In genomic region chr16:11202571-11203554, GRCm38 (mm10) we compare ENCODE assay signal across 8 mouse cellular contexts. TPM values are rescaled to one million over a fixed set of nuclear protein-coding genes. Genes with fewer than 3 reads are reported as not detected.
A peak's percentile ranks its signal among the peaks of the same experiment; 100 is the strongest.
DNase-seq lines count a peak whose midpoint lies in the region; ATAC-seq and TF ChIP-seq lines count a peak whose summit lies in the region.

Rsl1d1 (minus strand) TSS chr16:11203331.

- 0 out of 2 replicates have a peak, but pooled peaks have one; percentile 37 for TF ChIP-seq EP300 in liver, embryonic 14.5 days (IDR thresholded peaks at IDR 0.05; ENCODE audit: low read depth)
- no peak for TF ChIP-seq EP300 in stomach, postnatal 0 days (optimal IDR thresholded peaks at IDR 0.05)

- no peaks in the 10 kb centered on the region for H3K9me3 ChIP-seq in heart, embryonic 15.5 days (replicated peaks)
- no peaks in the 10 kb centered on the region for H3K9me3 ChIP-seq in liver, embryonic 14.5 days (ENCODE audit: control insufficient read depth, low read length)
- no peaks in the 10 kb centered on the region for H3K9me3 ChIP-seq in neural tube, embryonic 11.5 days (ENCODE audit: control insufficient read depth, low read length)
- H3K9me3 ChIP-seq in stomach, postnatal 0 days (ENCODE audit: control insufficient read depth, low read length), result no peaks in the 10 kb centered on the region

- H3K4me2 ChIP-seq in heart, embryonic 15.5 days, result peak within 1 kb of the TSS; percentile 93
- peak within 1 kb of the TSS; percentile 96 for H3K4me2 ChIP-seq in liver, embryonic 14.5 days (ENCODE audit: low read depth)
- H3K4me2 ChIP-seq in neural tube, embryonic 11.5 days (ENCODE audit: low read depth), result peak within 1 kb of the TSS; percentile 73
- H3K4me2 ChIP-seq in stomach, postnatal 0 days (replicated peaks; ENCODE audit: low read depth), result peak within 1 kb of the TSS; percentile 88

- DNase-seq in c-Kit-negative CD71-positive TER-119-positive erythroid progenitor cells, embryonic 14.5 days (ENCODE audit: low read depth, low spot score), result peak; percentile 90
- DNase-seq in fibroblast of lung, adult 2 months (ENCODE audit: low read depth), result peak; percentile 84
- DNase-seq in kidney, postnatal 25 days, result peak; percentile 95 to 96
- DNase-seq in liver, embryonic 14.5 days (ENCODE audit: low read depth in 3 of 3, low spot score in 3 of 3), result peak; percentile 92 to 94 (median 93)
- peak; percentile 95 for DNase-seq in neural tube, embryonic 11.5 days (ENCODE audit: low spot score)
- DNase-seq in stomach, postnatal 0 days (ENCODE audit: low spot score), result peak; percentile 95

- peak within 1 kb of the TSS; percentile 86 for H3K9ac ChIP-seq in heart, embryonic 15.5 days
- H3K9ac ChIP-seq in liver, embryonic 14.5 days (replicated peaks), result peak within 1 kb of the TSS; percentile 93
- peak within 1 kb of the TSS; percentile 94 for H3K9ac ChIP-seq in neural tube, embryonic 11.5 days (ENCODE audit: low read length)
- H3K9ac ChIP-seq in stomach, postnatal 0 days (ENCODE audit: low read length), result peak within 1 kb of the TSS; percentile 79

- peaks cover 24% of the 10 kb centered on the region for H3K4me1 ChIP-seq in heart, embryonic 15.5 days (replicated peaks)
- H3K4me1 ChIP-seq in liver, embryonic 14.5 days (replicated peaks; ENCODE audit: control insufficient read depth in 2 of 2, insufficient read depth in 2 of 2, low read length in 1 of 2), result peaks cover 13 to 25% of the 10 kb centered on the region in 2 experiments
- peaks cover 10% of the 10 kb centered on the region for H3K4me1 ChIP-seq in neural tube, embryonic 11.5 days (ENCODE audit: control insufficient read depth, insufficient read depth, low read length)
- no peaks in the 10 kb centered on the region for H3K4me1 ChIP-seq in stomach, postnatal 0 days (replicated peaks; ENCODE audit: control insufficient read depth, insufficient read depth)

- H3K27ac ChIP-seq in heart, embryonic 15.5 days, result peak within 1 kb of the TSS; percentile 83
- peak within 1 kb of the TSS; percentile 72 for H3K27ac ChIP-seq in liver, embryonic 14.5 days
- peak within 1 kb of the TSS; percentile 70; the same call in 1 of the 2 replicates for H3K27ac ChIP-seq in neural tube, embryonic 11.5 days (ENCODE audit: low read depth, low read length)
- H3K27ac ChIP-seq in stomach, postnatal 0 days (replicated peaks), result peak within 1 kb of the TSS; percentile 92

- H3K27me3 ChIP-seq in heart, embryonic 15.5 days, result no peaks in the 10 kb centered on the region
- no peaks in the 10 kb centered on the region for H3K27me3 ChIP-seq in liver, embryonic 14.5 days (ENCODE audit: control insufficient read depth, insufficient read depth, low read length)
- H3K27me3 ChIP-seq in neural tube, embryonic 11.5 days (ENCODE audit: control insufficient read depth, insufficient read depth, low read length), result no peaks in the 10 kb centered on the region
- H3K27me3 ChIP-seq in stomach, postnatal 0 days (ENCODE audit: control insufficient read depth, insufficient read depth, low read length), result no peaks in the 10 kb centered on the region

- WGBS in heart, embryonic 15.5 days, result under 1% methylated on average over 68 of the region's 68 CpGs
- WGBS in liver, embryonic 14.5 days (ENCODE audit: insufficient replicate concordance), result under 1% methylated on average over 68 of the region's 68 CpGs
- under 1% methylated on average over 68 of the region's 68 CpGs for WGBS in neural tube, embryonic 11.5 days
- under 1% methylated on average over 68 of the region's 68 CpGs for WGBS in stomach, postnatal 0 days

- H3K4me3 ChIP-seq in heart, embryonic 15.5 days, result peak within 1 kb of the TSS; percentile 94
- peak within 1 kb of the TSS; percentile 79 to 96 for H3K4me3 ChIP-seq in liver, embryonic 14.5 days (ENCODE audit: insufficient read depth in 1 of 2, low read depth in 2 of 2, low read length in 2 of 2)
- peak within 1 kb of the TSS; percentile 84 for H3K4me3 ChIP-seq in neural tube, embryonic 11.5 days (ENCODE audit: low read depth, low read length)
- H3K4me3 ChIP-seq in stomach, postnatal 0 days (ENCODE audit: low read depth, low read length), result peak within 1 kb of the TSS; percentile 68

- no peak for TF ChIP-seq CTCF in liver, embryonic 14.5 days (IDR thresholded peaks at IDR 0.05; ENCODE audit: low read depth)
- peak; percentile 9; the same call in 1 of the 2 replicates for TF ChIP-seq CTCF in stomach, postnatal 0 days (IDR thresholded peaks at IDR 0.05; ENCODE audit: low read depth)

- H3K36me3 ChIP-seq in heart, embryonic 15.5 days, result peaks cover 38% of the 10 kb centered on the region
- H3K36me3 ChIP-seq in liver, embryonic 14.5 days (replicated peaks; ENCODE audit: control insufficient read depth, insufficient read depth, low read depth), result peaks cover 41% of the 10 kb centered on the region
- H3K36me3 ChIP-seq in neural tube, embryonic 11.5 days (ENCODE audit: control insufficient read depth, insufficient read depth, low read length), result peaks cover 8% of the 10 kb centered on the region; the same call in 1 of the 2 replicates
- peaks cover 6% of the 10 kb centered on the region; the same call in 1 of the 2 replicates for H3K36me3 ChIP-seq in stomach, postnatal 0 days (ENCODE audit: control insufficient read depth, insufficient read depth, low read length)

- ATAC-seq in CD4-positive, CD25-positive, alpha-beta regulatory T cell, adult 4 months, result peak; percentile 96
- ATAC-seq in heart, embryonic 15.5 days (replicated peaks; ENCODE audit: insufficient number of reproducible peaks, insufficient read depth, low FRiP score, low read depth), result peak; percentile 99
- peak; percentile 99 for ATAC-seq in liver, embryonic 14.5 days (ENCODE audit: insufficient read depth)
- ATAC-seq in neural tube, embryonic 11.5 days (ENCODE audit: insufficient read depth, low FRiP score, low TSS enrichment), result peak; percentile 98
- peak; percentile 98 for ATAC-seq in stomach, postnatal 0 days (ENCODE audit: low FRiP score, low TSS enrichment)

RNA-seq across cellular contexts. Expression of gene Rsl1d1, which starts in this region (rescaled TPM):
- polyA plus RNA-seq in CD4-positive, CD25-positive, alpha-beta regulatory T cell, adult 4 months (2017; shearing (Covaris generic)), result 100 to 1,000 TPM; 167 to 177 TPM
- polyA plus RNA-seq in heart, embryonic 15.5 days (2015; fragmentation: Nextera tagmentation; extraction: Ambion mirVana), result 111 TPM in 2 replicates
- polyA plus RNA-seq in liver, embryonic 14.5 days (2012; rRNA removed), result 19.4 and 43.6 TPM in 2 replicates
- 109 and 117 TPM in 2 replicates for polyA plus RNA-seq in liver, embryonic 14.5 days (2014; fragmentation: Nextera tagmentation; extraction: Ambion mirVana)
- polyA plus RNA-seq in neural tube, embryonic 11.5 days (2014; fragmentation: Nextera tagmentation; extraction: Ambion mirVana), result 244 TPM in 2 replicates
- 90.4 and 91.7 TPM in 2 replicates for polyA plus RNA-seq in stomach, postnatal 0 days (2015; fragmentation: Nextera tagmentation; extraction: Ambion mirVana)

Comparison
In these comparisons a context has a peak if more than half of its experiments do, and no peak if none do; other contexts are left out.
1. Peak in every context shown above with its lines: DNase-seq, ATAC-seq, H3K4me3 ChIP-seq and H3K27ac ChIP-seq.